Mouse (Mus musculus): ENCODE measurements around the gene Tmem63a. TPM values are rescaled to one million over a fixed set of nuclear protein-coding genes. Genes with fewer than 3 reads are reported as not detected.
"Not testable (repeated sequence)": the region's sequence is repeated elsewhere in the genome, so short reads cannot be mapped to it uniquely, and the experiment has no call there.

The Tmem63a gene
- polyA plus RNA-seq, 1 experiment = 6.1 TPM

DNA sequence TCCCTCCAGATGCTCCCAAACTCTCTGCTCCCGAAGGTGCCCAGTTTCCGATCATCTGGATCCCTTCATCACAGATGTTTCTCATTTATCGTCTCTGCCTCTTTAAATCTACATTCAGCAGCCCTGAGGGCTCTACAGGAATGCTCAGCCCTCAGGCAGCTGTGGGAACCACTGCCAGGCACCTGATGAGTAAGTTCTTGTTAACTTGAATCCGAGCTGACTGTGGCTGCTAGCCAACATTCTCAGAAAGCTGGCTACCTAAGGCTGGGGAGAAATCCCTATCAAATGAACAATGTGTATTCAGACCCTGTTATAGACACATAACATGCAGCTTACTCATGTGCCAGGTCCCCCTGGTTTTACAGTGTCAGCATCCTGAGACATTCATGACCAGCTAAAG lies 28.3 kb upstream of the Tmem63a start:
- H3K4me1 ChIP-seq (ENCODE audit: control insufficient read depth, insufficient read depth, insufficient read length, low read length) = no peaks in the 10 kb centered on the region
- no peak overlapping the region for H3K27ac ChIP-seq (replicated peaks; ENCODE audit: low read depth, low read length)
- H3K4me3 ChIP-seq (ENCODE audit: insufficient read depth, low read depth, low read length) = no peak overlapping the region

DNA sequence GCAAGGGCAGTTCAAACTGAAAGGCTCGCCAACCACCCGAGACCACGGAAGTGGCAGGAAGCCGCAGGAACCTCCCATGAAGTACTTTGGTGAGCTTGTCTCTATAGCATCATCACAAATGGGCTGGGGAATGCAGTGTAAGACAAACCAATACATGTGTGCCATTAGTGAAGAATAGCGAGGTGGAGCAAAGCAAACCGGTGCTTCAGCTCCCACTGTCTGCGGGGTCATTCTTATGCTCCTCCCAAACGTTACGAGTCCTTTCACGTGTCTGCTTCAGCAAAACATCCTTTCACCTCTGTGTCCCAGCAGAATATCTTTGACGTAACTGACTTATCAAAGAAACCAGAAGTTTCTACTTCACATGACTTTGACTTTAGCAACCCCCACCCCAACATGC lies 25.7 kb upstream of the Tmem63a start:
- Histone ChIP-seq H3K4me3 (ENCODE audit: insufficient read depth, low read depth, low read length) (no peak overlapping the region), H3K27ac (replicated peaks; ENCODE audit: low read depth, low read length) (no peak overlapping the region), H3K4me1 (ENCODE audit: control insufficient read depth, insufficient read depth, insufficient read length, low read length) (no peaks in the 10 kb centered on the region)

DNA sequence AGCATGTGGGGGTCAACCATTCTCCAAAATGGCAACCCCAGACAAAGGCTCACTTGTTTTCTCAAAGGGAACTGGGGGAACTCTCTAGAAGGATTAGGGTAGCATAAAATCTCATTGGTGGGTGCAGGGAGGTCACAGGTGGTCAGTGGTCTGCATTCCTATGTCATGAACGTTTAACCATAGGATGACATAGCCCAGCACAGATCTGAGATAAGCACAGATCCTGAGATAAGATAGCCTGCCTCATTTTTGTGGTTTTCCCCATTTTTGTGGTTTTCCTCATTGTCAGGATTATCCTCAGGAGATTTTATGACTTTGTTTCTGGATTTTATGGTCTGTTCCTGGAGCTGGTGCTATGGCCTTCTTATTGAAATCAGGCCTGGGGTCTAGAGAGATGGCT lies 25.1 kb upstream of the Tmem63a start:
- H3K4me3 ChIP-seq (ENCODE audit: insufficient read depth, low read depth, low read length) = no peak overlapping the region
- H3K4me1 ChIP-seq (ENCODE audit: control insufficient read depth, insufficient read depth, insufficient read length, low read length) = no peaks in the 10 kb centered on the region
- H3K27ac ChIP-seq (replicated peaks; ENCODE audit: low read depth, low read length) = no peak overlapping the region

DNA sequence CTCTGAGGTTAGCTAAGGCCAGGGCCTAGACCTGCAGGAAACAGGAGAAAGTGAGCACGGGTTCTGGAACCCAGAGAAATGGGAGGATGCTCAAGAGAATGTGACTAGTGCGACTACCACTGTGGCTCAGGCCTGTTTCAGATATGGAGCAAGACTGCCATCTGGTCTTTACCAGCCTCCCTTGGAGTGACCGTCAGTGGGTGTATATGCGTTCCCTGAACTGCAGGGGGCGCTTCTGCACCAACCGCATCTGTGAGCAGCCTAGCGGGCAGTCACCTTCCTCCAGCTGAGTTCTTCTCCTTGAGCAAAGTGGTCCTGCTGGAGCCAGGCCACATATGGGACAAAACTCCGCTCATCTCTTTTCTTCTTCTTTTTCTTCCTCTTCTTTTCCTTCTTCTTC lies 22.5 kb upstream of the Tmem63a start:
- Histone ChIP-seq H3K4me3 (ENCODE audit: insufficient read depth, low read depth, low read length) (no peak overlapping the region), H3K27ac (replicated peaks; ENCODE audit: low read depth, low read length) (no peak overlapping the region), H3K4me1 (ENCODE audit: control insufficient read depth, insufficient read depth, insufficient read length, low read length) (no peaks in the 10 kb centered on the region)

DNA sequence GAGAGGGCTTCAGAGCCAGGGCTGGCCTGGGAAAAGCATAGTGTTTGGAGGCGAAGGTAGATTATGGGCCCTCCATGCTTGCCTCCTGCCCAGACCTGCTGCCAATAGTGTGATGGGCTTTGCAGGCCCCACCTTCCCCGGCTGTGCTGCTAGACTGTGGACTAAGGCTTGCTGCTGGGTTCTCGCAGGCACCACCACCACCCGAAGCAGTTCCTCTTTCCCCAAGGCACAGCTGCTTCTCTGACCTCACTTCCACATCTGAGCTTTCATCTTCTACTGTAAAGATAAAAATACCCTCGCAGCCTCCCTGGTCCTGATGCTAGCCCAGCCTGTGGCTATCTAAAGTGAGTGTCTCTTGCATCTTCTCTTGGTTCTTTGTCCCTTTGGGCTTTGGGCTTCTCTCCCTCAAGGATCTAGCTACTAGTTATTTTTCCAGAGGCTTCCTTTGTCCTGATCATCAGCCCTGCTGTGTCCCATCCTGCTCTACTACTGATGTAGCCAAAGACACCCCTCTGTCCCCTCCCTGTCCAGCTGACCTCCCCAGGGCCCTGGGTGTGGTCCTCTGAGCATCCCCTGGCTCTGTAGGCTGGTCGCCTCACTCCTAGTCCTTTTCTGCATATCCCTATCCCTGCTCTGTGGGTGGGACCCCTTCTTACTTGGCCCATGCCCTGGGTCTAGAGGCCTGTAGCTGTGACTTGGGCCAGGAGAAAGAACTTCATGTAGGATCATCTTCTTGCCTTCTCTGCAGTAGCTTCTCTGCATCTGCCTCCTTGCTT lies 19.7 kb upstream of the Tmem63a start:
- Histone ChIP-seq H3K4me1 (ENCODE audit: control insufficient read depth, insufficient read depth, insufficient read length, low read length) (no peaks in the 10 kb centered on the region), H3K4me3 (ENCODE audit: insufficient read depth, low read depth, low read length) (no peak overlapping the region), H3K27ac (replicated peaks; ENCODE audit: low read depth, low read length) (no peak overlapping the region)

DNA sequence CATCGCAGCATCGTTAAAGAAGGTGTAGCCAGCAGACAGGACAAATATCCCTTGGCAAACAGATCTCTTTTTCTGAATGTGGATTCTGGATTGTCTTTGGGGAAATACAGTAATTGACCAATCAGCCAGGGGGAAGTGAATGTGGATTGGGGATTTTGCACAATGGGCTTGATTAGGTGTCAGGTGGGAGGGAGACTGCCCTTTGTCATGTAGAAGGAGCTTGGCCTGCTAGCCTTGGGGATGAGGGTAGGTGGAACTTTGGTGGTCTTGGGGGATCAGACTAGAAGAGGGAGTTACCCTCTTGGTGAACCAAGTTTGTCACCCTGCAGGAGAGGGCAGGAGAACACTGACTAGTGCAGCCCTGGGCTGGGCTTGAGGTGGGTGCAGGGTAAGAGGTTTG lies 17.4 kb upstream of the Tmem63a start:
- no peak overlapping the region for H3K27ac ChIP-seq (replicated peaks; ENCODE audit: low read depth, low read length)
- H3K4me3 ChIP-seq (ENCODE audit: insufficient read depth, low read depth, low read length) = no peak overlapping the region
- H3K4me1 ChIP-seq (ENCODE audit: control insufficient read depth, insufficient read depth, insufficient read length, low read length) = no peaks in the 10 kb centered on the region

DNA sequence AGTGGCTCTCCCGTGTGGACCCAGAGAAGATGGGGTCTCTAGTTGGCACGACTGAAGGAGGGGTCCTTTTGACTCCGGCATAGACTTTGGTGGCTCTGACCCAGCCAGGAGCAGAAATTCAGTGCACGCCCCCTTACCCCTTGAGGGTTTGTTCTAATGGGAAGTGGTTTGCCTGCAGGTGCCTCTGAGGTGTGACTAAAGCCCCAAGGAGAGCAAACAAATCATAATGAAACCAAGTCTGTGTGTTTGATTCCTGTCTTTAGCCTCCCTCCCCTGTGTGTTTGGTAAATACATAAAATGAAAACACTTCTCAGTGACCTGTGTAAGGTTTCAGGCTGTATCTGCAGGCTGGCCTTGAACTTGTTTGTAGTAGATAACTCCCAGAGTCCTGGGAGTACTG lies 15.9 kb upstream of the Tmem63a start:
- Histone ChIP-seq H3K4me3 (ENCODE audit: insufficient read depth, low read depth, low read length) (no peak overlapping the region), H3K4me1 (ENCODE audit: control insufficient read depth, insufficient read depth, insufficient read length, low read length) (no peaks in the 10 kb centered on the region), H3K27ac (replicated peaks; ENCODE audit: low read depth, low read length) (no peak overlapping the region)

DNA sequence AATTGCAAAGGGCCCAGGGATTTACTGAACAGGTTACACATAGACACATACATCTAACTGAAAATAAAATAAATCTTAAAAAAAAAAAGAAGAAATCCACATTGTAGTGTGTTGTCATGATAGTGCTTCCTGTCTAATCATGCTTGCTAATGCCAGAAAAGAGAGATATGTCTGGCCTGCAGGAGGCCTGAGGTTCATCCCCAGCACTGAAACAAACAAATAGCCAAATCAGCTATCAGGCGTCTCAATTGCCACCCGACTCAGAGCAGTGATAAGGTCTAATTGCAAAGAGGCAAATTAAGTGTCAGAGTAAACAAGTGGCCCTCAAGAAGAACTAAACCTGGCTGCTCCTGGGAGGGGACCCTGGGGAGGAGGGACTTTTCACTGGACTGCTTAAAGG lies 12.5 kb upstream of the Tmem63a start:
- Histone ChIP-seq H3K4me1 (ENCODE audit: control insufficient read depth, insufficient read depth, insufficient read length, low read length) (no peaks in the 10 kb centered on the region), H3K4me3 (ENCODE audit: insufficient read depth, low read depth, low read length) (no peak overlapping the region), H3K27ac (replicated peaks; ENCODE audit: low read depth, low read length) (no peak overlapping the region)

DNA sequence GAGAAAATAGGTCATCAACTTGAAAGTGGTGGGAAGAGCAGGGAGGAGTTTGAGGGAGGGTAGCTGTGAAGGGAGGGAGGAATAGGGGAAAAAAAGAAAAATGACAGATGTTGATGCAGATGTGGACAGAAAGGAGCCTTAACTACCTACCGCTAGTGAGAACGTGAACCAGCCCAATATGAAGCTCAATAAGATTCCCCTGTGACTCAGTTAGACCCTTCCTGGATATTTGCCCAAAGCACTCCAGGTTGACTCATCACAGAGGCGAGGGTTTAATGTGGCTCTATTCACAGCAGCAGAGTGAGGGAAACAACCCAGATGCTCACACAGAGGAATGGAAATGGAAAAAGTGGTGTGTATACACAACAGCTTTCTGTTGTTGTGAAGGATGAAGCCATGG lies 11.0 kb upstream of the Tmem63a start:
- H3K4me3 ChIP-seq (ENCODE audit: insufficient read depth, low read depth, low read length) = no peak overlapping the region
- no peak overlapping the region for H3K27ac ChIP-seq (replicated peaks; ENCODE audit: low read depth, low read length)
- H3K4me1 ChIP-seq (ENCODE audit: control insufficient read depth, insufficient read depth, insufficient read length, low read length) = no peaks in the 10 kb centered on the region

DNA sequence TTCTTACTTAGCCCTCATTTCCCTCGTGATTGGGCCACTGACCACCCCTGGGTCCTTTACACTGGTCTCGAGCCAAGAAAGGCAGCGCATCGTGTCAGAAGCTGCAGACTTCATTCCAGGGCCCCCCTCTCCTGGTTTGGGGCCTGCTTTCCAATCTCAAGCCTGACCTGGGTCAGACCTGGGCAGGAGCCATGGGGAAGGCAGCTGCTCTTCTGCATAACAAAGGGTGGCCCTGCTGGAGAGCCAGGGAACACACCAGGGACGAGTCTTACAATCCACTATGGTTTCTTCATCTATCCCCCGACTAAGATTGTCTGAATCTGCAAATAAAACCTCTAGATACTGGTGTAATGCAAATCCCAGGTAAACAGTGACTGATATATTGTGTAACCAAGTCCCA lies 8.5 kb upstream of the Tmem63a start:
- peaks cover 3% of the 10 kb centered on the region; the same call in 1 of the 2 replicates for H3K4me1 ChIP-seq (ENCODE audit: control insufficient read depth, insufficient read depth, insufficient read length, low read length)

DNA sequence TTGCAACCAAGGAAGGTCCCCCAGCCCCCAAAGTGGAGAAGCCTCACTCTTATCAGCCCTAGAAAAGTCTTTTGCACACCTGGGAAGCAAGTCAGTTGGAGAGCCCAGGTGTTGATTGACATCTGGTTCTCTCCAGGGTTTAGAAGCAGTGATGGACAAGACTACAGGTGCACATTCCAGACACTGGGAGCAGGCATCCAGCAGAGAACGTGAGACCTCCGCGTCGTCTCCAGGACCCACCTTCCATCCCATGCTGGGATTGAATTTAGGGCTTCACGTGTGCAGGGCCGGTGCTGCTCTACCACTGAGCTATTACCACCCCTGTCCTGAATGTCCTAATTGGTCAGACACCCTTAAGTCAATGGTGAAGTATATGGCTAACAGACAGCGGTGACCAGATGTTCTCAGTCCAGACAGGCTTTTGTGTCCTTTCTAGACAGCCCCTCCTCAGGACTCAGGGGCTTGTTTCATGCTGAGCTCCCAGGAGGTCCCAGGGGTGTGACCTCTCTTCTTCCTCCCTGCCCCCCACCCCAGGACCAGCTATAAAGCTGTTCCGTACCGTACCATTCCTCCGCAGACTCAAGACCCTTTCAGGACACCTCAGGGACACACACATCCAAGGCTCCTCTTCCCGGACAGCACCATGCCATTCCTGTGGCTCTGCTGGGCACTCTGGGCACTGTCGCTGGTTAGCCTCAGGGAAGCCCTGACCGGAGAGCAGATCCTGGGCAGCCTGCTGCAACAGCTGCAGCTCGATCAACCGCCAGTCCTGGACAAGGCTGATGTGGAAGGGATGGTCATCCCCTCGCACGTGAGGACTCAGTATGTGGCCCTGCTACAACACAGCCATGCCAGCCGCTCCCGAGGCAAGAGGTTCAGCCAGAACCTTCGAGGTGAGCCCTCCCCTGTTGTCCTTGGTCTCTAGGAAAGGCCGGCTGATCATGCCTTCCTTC lies 7.4 kb upstream of the Tmem63a start, which contains the start of gene Lefty1:
Gene Lefty1, plus strand, starts transcription at position 556 of the 953 bp plus-strand sequence.
- H3K4me3 ChIP-seq (ENCODE audit: insufficient read depth, low read depth, low read length) = no peak within 1 kb of the TSS
- no peak within 1 kb of the TSS for H3K27ac ChIP-seq (replicated peaks; ENCODE audit: low read depth, low read length)
- peaks cover 3% of the 10 kb centered on the region; the same call in 1 of the 2 replicates for H3K4me1 ChIP-seq (ENCODE audit: control insufficient read depth, insufficient read depth, insufficient read length, low read length)

More for the DNA sequence above, 8.5 kb upstream of the Tmem63a start:
- Histone ChIP-seq H3K4me3 (ENCODE audit: insufficient read depth, low read depth, low read length) (no peak overlapping the region), H3K27ac (replicated peaks; ENCODE audit: low read depth, low read length) (no peak overlapping the region)

DNA sequence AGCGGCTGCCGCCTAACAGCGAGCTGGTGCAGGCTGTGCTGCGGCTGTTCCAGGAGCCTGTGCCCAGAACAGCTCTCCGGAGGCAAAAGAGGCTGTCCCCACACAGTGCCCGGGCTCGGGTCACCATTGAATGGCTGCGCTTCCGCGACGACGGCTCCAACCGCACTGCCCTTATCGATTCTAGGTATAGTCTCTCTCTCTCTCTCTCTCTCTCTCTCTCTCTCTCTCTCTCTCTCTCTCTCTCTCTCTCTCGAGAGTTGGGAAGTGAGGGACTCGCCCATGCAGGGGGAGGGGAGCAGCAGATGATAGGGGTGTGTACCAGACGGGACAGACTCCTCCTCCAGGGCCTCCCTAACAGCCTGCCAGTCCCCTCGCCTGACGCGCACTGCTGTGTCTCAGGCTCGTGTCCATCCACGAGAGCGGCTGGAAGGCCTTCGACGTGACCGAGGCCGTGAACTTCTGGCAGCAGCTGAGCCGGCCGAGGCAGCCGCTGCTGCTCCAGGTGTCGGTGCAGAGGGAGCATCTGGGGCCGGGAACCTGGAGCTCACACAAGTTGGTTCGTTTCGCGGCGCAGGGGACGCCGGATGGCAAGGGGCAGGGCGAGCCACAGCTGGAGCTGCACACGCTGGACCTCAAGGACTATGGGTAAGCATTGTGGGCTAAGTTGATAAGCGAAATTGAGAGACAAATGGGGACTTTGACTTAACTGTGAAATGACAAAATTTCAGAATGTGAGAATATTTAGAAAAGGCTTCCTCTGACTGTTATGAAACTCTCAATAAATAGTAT lies 5.3 kb upstream of the Tmem63a start:
- H3K27ac ChIP-seq (replicated peaks; ENCODE audit: low read depth, low read length); H3K4me1 ChIP-seq (ENCODE audit: control insufficient read depth, insufficient read depth, insufficient read length, low read length): not testable (repeated sequence)
- peak overlapping the region; percentile 53 for H3K4me3 ChIP-seq (ENCODE audit: insufficient read depth, low read depth, low read length)

DNA sequence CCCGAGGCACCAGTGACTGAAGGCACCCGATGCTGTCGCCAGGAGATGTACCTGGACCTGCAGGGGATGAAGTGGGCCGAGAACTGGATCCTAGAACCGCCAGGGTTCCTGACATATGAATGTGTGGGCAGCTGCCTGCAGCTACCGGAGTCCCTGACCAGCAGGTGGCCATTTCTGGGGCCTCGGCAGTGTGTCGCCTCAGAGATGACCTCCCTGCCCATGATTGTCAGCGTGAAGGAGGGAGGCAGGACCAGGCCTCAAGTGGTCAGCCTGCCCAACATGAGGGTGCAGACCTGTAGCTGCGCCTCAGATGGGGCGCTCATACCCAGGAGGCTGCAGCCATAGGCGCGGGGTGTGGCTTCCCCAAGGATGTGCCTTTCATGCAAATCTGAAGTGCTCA lies 4.5 kb upstream of the Tmem63a start:
- not testable (repeated sequence) for H3K4me1 ChIP-seq (ENCODE audit: control insufficient read depth, insufficient read depth, insufficient read length, low read length); H3K27ac ChIP-seq (replicated peaks; ENCODE audit: low read depth, low read length); H3K4me3 ChIP-seq (ENCODE audit: insufficient read depth, low read depth, low read length)

DNA sequence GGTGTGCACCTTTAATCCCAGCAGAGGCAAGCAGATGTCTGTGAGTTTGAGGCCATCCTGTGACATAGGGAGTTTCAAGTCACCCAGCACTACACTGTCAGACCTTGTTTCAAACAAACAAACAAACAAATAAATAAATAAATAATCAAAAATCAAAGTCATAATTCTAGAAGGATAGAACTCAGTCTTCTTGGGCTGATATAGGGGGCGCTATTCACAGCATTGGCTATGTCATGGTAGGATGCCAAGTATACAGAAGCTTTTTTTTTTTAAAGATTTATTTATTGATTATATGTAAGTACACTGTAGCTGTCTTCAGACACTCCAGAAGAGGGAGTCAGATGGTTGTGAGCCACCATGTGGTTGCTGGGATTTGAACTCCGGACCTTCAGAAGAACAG lies 3.4 kb upstream of the Tmem63a start:
- not testable (repeated sequence) for H3K4me3 ChIP-seq (ENCODE audit: insufficient read depth, low read depth, low read length); H3K27ac ChIP-seq (replicated peaks; ENCODE audit: low read depth, low read length)
- H3K4me1 ChIP-seq (ENCODE audit: control insufficient read depth, insufficient read depth, insufficient read length, low read length) = peaks cover 13% of the 10 kb centered on the region

Data from brown adipose tissue, adult 24 weeks (tissue).